ENCODE assay signal across 14 mouse cellular contexts in the genomic region with DNA sequence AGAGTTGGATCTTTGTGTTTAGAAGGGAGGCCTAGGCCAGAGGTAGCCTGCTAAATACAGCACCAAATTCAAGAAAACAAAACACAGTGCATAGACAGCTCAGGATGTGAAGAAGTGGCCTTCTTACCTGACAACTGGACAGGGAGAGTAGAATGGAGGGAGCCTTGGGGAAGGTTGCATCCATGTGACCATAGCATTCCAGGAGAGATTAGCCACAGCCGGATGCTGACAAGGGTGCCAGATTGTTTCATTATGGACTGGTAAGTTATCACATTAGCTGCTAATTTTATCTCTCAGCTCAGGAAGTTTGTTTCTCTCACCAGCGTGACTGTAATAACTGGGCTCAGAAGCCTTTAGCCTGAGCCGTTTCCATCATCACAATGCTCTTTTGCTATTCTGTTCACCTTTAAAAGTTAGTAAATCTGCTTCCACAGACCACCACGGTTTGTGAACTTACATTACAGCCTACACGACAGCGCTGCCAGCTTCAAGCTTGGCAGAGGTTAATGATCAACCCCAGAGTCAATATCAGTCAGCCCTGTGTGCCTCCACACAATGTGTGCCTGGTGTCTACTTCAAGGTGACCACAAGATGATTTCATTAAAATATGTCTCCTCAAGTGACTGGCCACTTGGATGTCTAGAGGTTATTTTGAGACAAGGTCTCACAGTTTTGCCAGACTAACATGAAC.
A peak's percentile ranks its signal among the peaks of the same experiment; 100 is the strongest.
DNase-seq lines count a peak whose midpoint lies in the region; ATAC-seq and TF ChIP-seq lines count a peak whose summit lies in the region.
"Had no signal": no experiment of that assay in that cellular context is flagged by ENCODE, and none has a peak within 500 bp of the region (broad histone marks: within the 10 kb centered on the region; RNA-seq: fewer than 3 reads in every experiment).

No protein-coding gene starts in this region.

- H3K9me3 ChIP-seq in lung, embryonic 16.5 days (ENCODE audit: control insufficient read depth, low read length), result no peaks in the 10 kb centered on the region
- H3K9me3 ChIP-seq: embryonic facial prominence, embryonic 12.5 days; megakaryocyte, embryonic 14.5 days had no signal

- no peak for DNase-seq in gastrocnemius, adult 2 months
- no peak for DNase-seq in gastrocnemius, adult 8-10 months (ENCODE audit: low spot score in 2 of 2)
- DNase-seq in Patski (ENCODE audit: low read depth, low spot score), result peak; percentile 72
- peak; percentile 78 for DNase-seq in kidney, adult 9 months
- DNase-seq in adrenal gland, postnatal 14 days, result no peak
- DNase-seq in c-Kit-positive CD71-positive TER-119-positive erythroid progenitor cells, embryonic 14.5 days (ENCODE audit: low spot score), result no peak
- DNase-seq in retina, embryonic 14.5 days (ENCODE audit: low spot score), result no peak
- DNase-seq: cerebellum, adult 8-10 months; right cerebral cortex, adult 18-20 months; thymus, postnatal 4 days had no signal

- H3K36me3 ChIP-seq in lung, embryonic 16.5 days (ENCODE audit: control insufficient read depth, insufficient read depth, low read length), result peaks cover 46% of the 10 kb centered on the region

- no peak overlapping the region for H3K9ac ChIP-seq in lung, embryonic 16.5 days (ENCODE audit: low read length)
- H3K9ac ChIP-seq: embryonic facial prominence, embryonic 12.5 days had no signal

- peak overlapping the region; percentile 53; the same call in 1 of the 2 replicates for H3K27ac ChIP-seq in gastrocnemius, adult 2 months
- H3K27ac ChIP-seq in lung, embryonic 16.5 days (ENCODE audit: low read length), result peak overlapping the region; percentile 43
- H3K27ac ChIP-seq: embryonic facial prominence, embryonic 12.5 days had no signal

- CTCF ChIA-PET in Patski (lab: Charles Lee), result interaction anchor here (1.0 to 1.6 kb wide), 4 partner anchors 8 to 29 kb away, joined by 3 to 6 read pairs (median 4); no protein-coding TSS in a partner anchor

- H3K4me1 ChIP-seq in lung, embryonic 16.5 days (replicated peaks; ENCODE audit: control insufficient read depth, insufficient read depth, low read length), result no peaks in the 10 kb centered on the region
- H3K4me1 ChIP-seq: embryonic facial prominence, embryonic 12.5 days had no signal

- no peaks in the 10 kb centered on the region for H3K27me3 ChIP-seq in Patski
- H3K27me3 ChIP-seq in lung, embryonic 16.5 days (ENCODE audit: control insufficient read depth, insufficient read depth, low read depth, low read length), result no peaks in the 10 kb centered on the region
- H3K27me3 ChIP-seq: embryonic facial prominence, embryonic 12.5 days; megakaryocyte, embryonic 14.5 days had no signal

- H3K4me2 ChIP-seq in lung, embryonic 16.5 days (ENCODE audit: low read depth, low read length), result no peak overlapping the region
- H3K4me2 ChIP-seq: embryonic facial prominence, embryonic 12.5 days had no signal

- WGBS in lung, embryonic 16.5 days, result 48% methylated on average over 6 of the region's 6 CpGs

- POLR2A ChIA-PET in Patski (lab: Charles Lee), result interaction anchor here (0.6 to 1.4 kb wide), 3 partner anchors 25 to 295 kb away, joined by 3 to 5 read pairs (median 4); no protein-coding TSS in a partner anchor

- ATAC-seq in Patski, result peak; percentile 83
- ATAC-seq in lung, embryonic 16.5 days (ENCODE audit: low read depth), result peak; percentile 89
- ATAC-seq: forebrain, embryonic 16.5 days had no signal

- intact Hi-C loops in gastrocnemius, adult 2 months (cut with DNase I), result no loop called here

- no peak overlapping the region for H3K4me3 ChIP-seq in gastrocnemius, adult 2 months
- H3K4me3 ChIP-seq in lung, embryonic 16.5 days (ENCODE audit: low read length), result no peak overlapping the region
- H3K4me3 ChIP-seq: embryonic facial prominence, embryonic 12.5 days; megakaryocyte, embryonic 14.5 days had no signal

- TF ChIP-seq CTCF in gastrocnemius, adult 2 months (IDR thresholded peaks at IDR 0.05), result no peak
- no peak for TF ChIP-seq CTCF in Patski (IDR thresholded peaks at IDR 0.05)

- in situ Hi-C loops in Patski (cut with MboI; ENCODE audit: low pct_unique_long_range_greater_than_20kb), result no loop called here

Comparison
In these comparisons a context has a peak if more than half of its experiments do, and no peak if none do; other contexts are left out.
1. DNase-seq: peak in Patski (single experiment) and kidney, adult 9 months (single experiment); none in gastrocnemius, adult 2 months (single experiment), gastrocnemius, adult 8-10 months (0 of 2), adrenal gland, postnatal 14 days (single experiment), c-Kit-positive CD71-positive TER-119-positive erythroid progenitor cells, embryonic 14.5 days (single experiment) and retina, embryonic 14.5 days (single experiment).